Mouse (Mus musculus) WW6 (cell line): ENCODE data around the gene Mreg.
A peak's percentile ranks its signal among the peaks of the same experiment; 100 is the strongest.
"Not testable (repeated sequence)": the region's sequence is repeated elsewhere in the genome, so short reads cannot be mapped to it uniquely, and the experiment has no call there.

Experiments
- DNase-seq: peaks from one replicate; pipeline ENCODE4 v3.0.0-alpha.2; 2013; ENCODE audit warnings: low read depth, low spot score

Mreg gene

GRCm38 (mm10) chr1:72211701-72212699 lies at the start of gene Mreg:
Gene Mreg, minus strand, starts transcription at chr1:72212307.
- DNase-seq = no peak

GRCm38 (mm10) chr1:72256381-72257256 lies 44.5 kb upstream of the Mreg start:
- DNase-seq = no peak

- no peak for DNase-seq
Measured at GRCm38 (mm10) chr1:72255854-72256175, 43.7 kb upstream of the Mreg start.

GRCm38 (mm10) chr1:72255062-72255853 lies 43.2 kb upstream of the Mreg start:
- peak; percentile 73 for DNase-seq

GRCm38 (mm10) chr1:72254545-72255061 lies 42.5 kb upstream of the Mreg start:
- DNase-seq = peak; percentile 87

- DNase-seq = no peak
Measured at GRCm38 (mm10) chr1:72253881-72254491, 41.9 kb upstream of the Mreg start.

GRCm38 (mm10) chr1:72251806-72252205 lies 39.7 kb upstream of the Mreg start:
- DNase-seq = no peak

- not testable (repeated sequence) for DNase-seq
Measured at GRCm38 (mm10) chr1:72248226-72248737, 36.2 kb upstream of the Mreg start.

GRCm38 (mm10) chr1:72244317-72245036 lies 32.4 kb upstream of the Mreg start:
- no peak for DNase-seq

- peak; percentile 98 for DNase-seq
Measured at GRCm38 (mm10) chr1:72243656-72244316, 31.7 kb upstream of the Mreg start.

- no peak for DNase-seq
Measured at GRCm38 (mm10) chr1:72242581-72243143, 30.6 kb upstream of the Mreg start.

GRCm38 (mm10) chr1:72239113-72239512 lies 27.0 kb upstream of the Mreg start:
- DNase-seq = not testable (repeated sequence)

- DNase-seq = no peak
Measured at GRCm38 (mm10) chr1:72238016-72238580, 26.0 kb upstream of the Mreg start.

- DNase-seq = no peak
Measured at GRCm38 (mm10) chr1:72237007-72237775, 25.1 kb upstream of the Mreg start.

GRCm38 (mm10) chr1:72236363-72237006 lies 24.4 kb upstream of the Mreg start:
- not testable (repeated sequence) for DNase-seq

- DNase-seq = not testable (repeated sequence)
Measured at GRCm38 (mm10) chr1:72232592-72232991, 20.5 kb upstream of the Mreg start.

GRCm38 (mm10) chr1:72228974-72229373 lies 16.9 kb upstream of the Mreg start:
- no peak for DNase-seq
